Mouse (Mus musculus): ENCODE data around the gene Tnrc18. TPM values are rescaled to one million over a fixed set of nuclear protein-coding genes. Genes with fewer than 3 reads are reported as not detected.

Tnrc18 gene
- polyA plus RNA-seq, 1 experiment from 2014 or later = 40.4 TPM

DNA sequence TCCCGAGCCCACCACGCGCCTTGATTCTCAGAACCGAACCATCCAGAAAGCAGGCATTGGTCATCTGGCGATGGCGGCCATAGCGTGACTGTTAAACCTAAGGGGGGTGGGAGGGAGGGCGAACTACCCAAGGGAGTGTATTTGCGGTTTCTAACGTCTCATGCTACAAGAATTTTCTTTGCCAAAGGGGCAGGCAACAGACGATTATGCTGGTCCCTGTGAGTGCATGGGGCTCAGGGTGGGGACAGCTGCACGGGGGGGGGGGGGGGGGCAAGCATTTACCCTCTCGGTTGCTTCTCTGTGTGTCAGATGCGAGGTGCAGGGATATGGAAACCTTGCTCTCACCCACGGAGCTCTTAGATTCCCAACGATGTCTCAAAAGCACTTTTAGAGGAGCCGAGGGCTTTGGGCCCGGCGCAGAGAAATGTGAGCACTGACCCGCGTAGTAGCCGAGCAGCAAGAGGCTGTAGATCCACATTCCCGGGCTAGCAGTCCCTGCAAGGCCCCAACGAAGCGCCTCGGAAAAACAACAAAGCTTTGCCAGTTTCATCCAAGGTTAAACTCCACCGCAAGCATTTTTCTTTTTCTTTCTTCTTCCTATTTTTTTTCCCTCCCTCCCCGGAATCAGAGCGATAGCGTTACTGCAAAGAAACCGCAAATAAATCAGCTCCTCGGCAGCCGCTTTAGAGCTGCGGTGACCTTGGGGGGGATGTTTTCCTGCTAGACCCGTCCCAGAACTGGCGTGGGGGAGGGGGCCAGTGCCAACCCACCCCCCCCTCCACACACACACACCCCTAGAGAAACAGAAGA is 5.0 kb upstream of the Tnrc18 start:
- peak overlapping the region; percentile 100 for H3K9ac ChIP-seq
- H3K9me3 ChIP-seq (ENCODE audit: low read depth, low read length) = no peaks in the 10 kb centered on the region
- H3K27me3 ChIP-seq (ENCODE audit: insufficient read depth, low read length) = no peaks in the 10 kb centered on the region
- no peak for TF ChIP-seq CTCF (IDR thresholded peaks at IDR 0.05; ENCODE audit: low read depth)
- WGBS = under 1% methylated on average over 36 of the region's 36 CpGs
- peaks cover 11% of the 10 kb centered on the region for H3K4me1 ChIP-seq (ENCODE audit: insufficient read depth)
- peak overlapping the region; percentile 97 for H3K4me2 ChIP-seq
- no peaks in the 10 kb centered on the region for H3K36me3 ChIP-seq (ENCODE audit: insufficient read depth)
- H3K27ac ChIP-seq (ENCODE audit: low read depth) = peak overlapping the region; percentile 100
- H3K4me3 ChIP-seq (ENCODE audit: low read depth, low read length) = peak overlapping the region; percentile 90
- DNase-seq = peak; percentile 77
- no peak for ATAC-seq (ENCODE audit: insufficient read depth)

DNA sequence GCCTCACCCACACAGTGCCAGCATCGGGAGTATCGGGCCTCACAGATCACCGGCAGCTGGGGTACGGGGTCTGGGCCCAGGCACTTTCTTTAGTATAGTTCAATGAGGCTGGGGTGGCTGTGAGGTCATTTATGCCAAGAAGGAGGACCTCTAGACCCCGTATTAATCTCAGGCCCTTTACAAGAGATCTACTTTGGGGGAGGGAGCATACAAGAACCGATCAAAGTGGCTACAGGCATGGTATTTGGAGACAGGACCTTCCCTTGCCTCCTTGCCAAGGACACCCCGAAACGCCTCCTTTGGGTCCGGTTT is 4.5 kb upstream of the Tnrc18 start:
- TF ChIP-seq CTCF (IDR thresholded peaks at IDR 0.05; ENCODE audit: low read depth) = no peak
- Histone ChIP-seq H3K36me3 (ENCODE audit: insufficient read depth) (no peaks in the 10 kb centered on the region), H3K4me3 (ENCODE audit: low read depth, low read length) (peak overlapping the region; percentile 90), H3K27me3 (ENCODE audit: insufficient read depth, low read length) (no peaks in the 10 kb centered on the region), H3K4me1 (ENCODE audit: insufficient read depth) (peaks cover 11% of the 10 kb centered on the region), H3K9ac (peak overlapping the region; percentile 100), H3K9me3 (ENCODE audit: low read depth, low read length) (no peaks in the 10 kb centered on the region), H3K4me2 (peak overlapping the region; percentile 97), H3K27ac (ENCODE audit: low read depth) (peak overlapping the region; percentile 100)
- ATAC-seq (ENCODE audit: insufficient read depth) (no peak), DNase-seq (no peak)
- WGBS = under 1% methylated on average over 9 of the region's 9 CpGs

DNA sequence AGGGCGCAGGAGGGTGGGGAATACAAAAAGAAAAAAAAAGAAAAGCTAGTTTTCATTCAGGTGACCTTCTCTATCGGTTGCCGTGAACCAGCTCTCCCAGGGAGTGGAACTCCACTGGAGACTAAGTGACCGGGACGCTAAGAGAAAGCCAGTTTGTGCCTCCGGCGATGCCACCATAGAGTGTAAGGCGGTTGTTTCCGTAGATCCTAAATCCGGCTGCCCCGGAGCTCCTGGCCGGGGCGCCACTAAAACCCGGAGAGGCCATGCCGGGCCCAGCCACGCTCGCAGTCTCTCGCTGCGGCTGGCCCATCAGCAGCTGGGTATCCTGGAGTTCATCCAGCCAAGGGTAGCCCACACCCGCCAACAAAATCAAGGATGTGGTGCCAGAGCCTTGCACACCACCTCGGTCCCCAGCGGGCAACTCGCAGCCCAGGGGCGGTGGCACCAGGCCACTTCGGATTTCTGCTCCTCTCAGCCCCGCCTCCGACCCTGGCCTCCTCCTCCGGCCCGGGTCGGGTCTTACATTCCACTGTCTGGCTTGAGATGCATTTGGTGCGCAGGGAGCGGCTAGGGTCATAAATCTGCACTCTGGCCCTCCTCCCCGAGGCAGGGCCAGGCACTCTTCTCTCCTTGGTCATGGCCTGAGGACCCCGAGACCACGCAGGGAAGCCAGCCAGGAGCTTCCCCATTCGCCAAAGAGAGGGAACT is 4.0 kb upstream of the Tnrc18 start:
- Histone ChIP-seq H3K36me3 (ENCODE audit: insufficient read depth) (no peaks in the 10 kb centered on the region), H3K4me3 (ENCODE audit: low read depth, low read length) (peak overlapping the region; percentile 90), H3K9ac (peak overlapping the region; percentile 100), H3K9me3 (ENCODE audit: low read depth, low read length) (no peaks in the 10 kb centered on the region), H3K4me1 (ENCODE audit: insufficient read depth) (peaks cover 11% of the 10 kb centered on the region), H3K4me2 (peak overlapping the region; percentile 97), H3K27ac (ENCODE audit: low read depth) (peak overlapping the region; percentile 100), H3K27me3 (ENCODE audit: insufficient read depth, low read length) (no peaks in the 10 kb centered on the region)
- ATAC-seq (ENCODE audit: insufficient read depth) = peak; percentile 25
- peak; percentile 93 for DNase-seq
- WGBS = under 1% methylated on average over 36 of the region's 36 CpGs
- TF ChIP-seq CTCF (IDR thresholded peaks at IDR 0.05; ENCODE audit: low read depth) = no peak

DNA sequence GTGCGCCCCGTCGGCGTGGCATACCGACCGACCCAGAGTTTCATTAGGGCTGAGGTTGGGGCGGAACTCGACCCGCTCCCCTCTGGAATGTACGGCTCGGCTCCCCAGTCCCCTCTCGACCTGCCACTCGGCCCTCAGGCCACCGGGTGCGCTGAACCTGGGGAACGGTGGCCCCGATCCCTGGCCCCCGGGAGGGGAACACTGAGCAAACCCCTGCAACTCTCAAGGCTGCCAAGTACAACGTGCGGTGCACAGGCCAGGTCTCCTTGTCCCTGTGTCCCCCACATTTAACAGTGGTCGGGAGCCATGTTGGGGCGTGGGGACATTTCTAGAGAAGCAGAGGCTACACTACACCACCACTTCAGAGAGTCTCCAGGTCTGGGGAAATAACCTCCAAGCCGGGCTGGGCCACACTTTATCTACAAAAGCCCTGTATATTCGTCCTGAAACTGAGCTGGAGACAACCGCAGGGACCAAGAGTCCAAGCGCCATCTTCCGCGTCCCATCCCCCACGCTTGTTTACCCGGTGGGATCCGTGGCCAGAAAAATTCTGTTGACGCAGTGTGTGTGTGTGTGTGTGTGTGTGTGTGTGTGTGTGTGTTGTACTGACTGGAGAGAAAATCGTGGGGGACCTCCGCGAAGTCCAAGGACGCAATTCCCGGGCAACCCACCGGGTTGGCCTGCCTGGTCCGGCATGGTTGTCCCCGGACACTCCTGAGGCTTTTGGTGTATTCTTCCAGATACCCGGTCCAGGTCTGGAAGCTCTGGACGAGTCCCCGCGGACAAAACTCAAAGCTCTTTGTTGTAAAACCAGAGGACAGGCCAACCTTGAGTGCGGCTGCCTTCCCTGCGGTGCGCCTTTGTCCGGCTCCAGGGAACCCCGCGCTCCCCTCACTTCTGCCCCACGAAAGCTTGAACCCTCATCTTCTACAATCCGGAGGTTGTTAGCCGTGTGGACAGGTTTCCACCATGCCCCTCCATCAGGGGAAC is 3.1 kb upstream of the Tnrc18 start:
- TF ChIP-seq CTCF (IDR thresholded peaks at IDR 0.05; ENCODE audit: low read depth) = no peak
- H3K4me2 ChIP-seq = peak overlapping the region; percentile 97
- H3K9ac ChIP-seq = peak overlapping the region; percentile 100
- H3K27me3 ChIP-seq (ENCODE audit: insufficient read depth, low read length) = no peaks in the 10 kb centered on the region
- under 1% methylated on average over 53 of the region's 53 CpGs for WGBS
- no peaks in the 10 kb centered on the region for H3K36me3 ChIP-seq (ENCODE audit: insufficient read depth)
- peak overlapping the region; percentile 100 for H3K27ac ChIP-seq (ENCODE audit: low read depth)
- DNase-seq = peak; percentile 87
- no peaks in the 10 kb centered on the region for H3K9me3 ChIP-seq (ENCODE audit: low read depth, low read length)
- H3K4me3 ChIP-seq (ENCODE audit: low read depth, low read length) = peak overlapping the region; percentile 90
- peaks cover 11% of the 10 kb centered on the region for H3K4me1 ChIP-seq (ENCODE audit: insufficient read depth)
- ATAC-seq (ENCODE audit: insufficient read depth) = no peak

DNA sequence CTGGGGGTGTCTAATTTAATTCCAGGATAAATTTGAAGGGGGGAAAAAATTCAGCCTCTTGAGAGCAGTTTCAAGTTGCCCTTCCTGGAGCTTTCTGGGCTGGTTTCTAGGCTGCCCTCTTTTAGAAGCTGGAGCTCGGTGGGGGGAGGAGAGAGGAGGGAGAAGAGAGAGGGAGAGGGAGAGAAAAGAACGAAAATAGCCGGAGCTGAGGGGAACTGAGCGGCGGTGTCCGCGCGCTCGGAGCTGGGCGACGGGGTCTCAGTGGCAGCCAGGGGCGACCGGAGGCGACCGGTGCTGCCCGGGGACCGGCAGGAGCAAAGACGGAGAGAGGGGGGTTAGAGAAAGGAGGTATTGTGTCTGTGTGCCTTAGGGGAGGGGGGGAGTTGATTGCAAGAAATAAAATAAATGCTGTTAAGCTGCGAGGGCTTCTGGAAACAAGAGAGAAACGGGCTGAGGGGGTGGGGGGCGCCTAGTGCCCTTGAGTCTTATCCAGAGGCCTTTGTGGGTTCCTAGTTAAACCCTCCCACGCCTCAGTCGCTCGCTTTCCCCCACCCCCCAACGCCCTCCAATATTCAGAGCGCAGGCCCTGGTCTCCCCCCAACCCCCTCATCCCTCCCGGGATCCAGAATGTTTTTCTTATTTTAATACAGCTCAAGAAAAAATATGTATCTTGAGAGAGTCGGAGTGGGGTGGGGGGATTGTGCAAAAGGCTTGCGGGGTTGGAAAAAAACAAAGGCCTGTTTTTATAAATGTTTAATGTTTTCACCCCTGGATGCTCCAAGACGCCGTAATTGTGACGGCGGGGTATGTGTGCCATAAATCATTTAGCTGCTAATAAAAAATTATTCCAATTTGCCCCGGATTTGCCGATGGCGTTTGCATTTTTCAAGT is 2.2 kb upstream of the Tnrc18 start:
- Histone ChIP-seq H3K9ac (peak overlapping the region; percentile 100), H3K9me3 (ENCODE audit: low read depth, low read length) (no peaks in the 10 kb centered on the region), H3K4me2 (peak overlapping the region; percentile 97), H3K27ac (ENCODE audit: low read depth) (peak overlapping the region; percentile 100), H3K4me1 (ENCODE audit: insufficient read depth) (peaks cover 6% of the 10 kb centered on the region; the same call in 1 of the 2 replicates), H3K36me3 (ENCODE audit: insufficient read depth) (0 out of 2 replicates have a peak, but pooled peaks cover 3% of the 10 kb centered on the region), H3K27me3 (ENCODE audit: insufficient read depth, low read length) (no peaks in the 10 kb centered on the region), H3K4me3 (ENCODE audit: low read depth, low read length) (peak overlapping the region; percentile 90)
- TF ChIP-seq CTCF (IDR thresholded peaks at IDR 0.05; ENCODE audit: low read depth) = no peak
- DNase-seq (peak; percentile 90), ATAC-seq (ENCODE audit: insufficient read depth) (peak; percentile 9; the same call in 1 of the 2 replicates)
- WGBS = under 1% methylated on average over 36 of the region's 36 CpGs
